Mouse (Mus musculus) midbrain, embryonic 14.5 days (tissue): Measurements from ENCODE around the gene Frrs1. TPM values are rescaled to one million over a fixed set of nuclear protein-coding genes. Genes with fewer than 3 reads are reported as not detected.

Experiments used
- ATAC-seq: fragments of 200-750 bp; cut with Nextera tagmentation; 2 replicates; pipeline ENCODE4 v1.8.0; 2017; ENCODE audit warnings: moderate number of reproducible peaks, moderate library complexity; ENCODE audit not compliant: low FRiP score, low TSS enrichment
- DNase-seq: peaks from one replicate; pipeline ENCODE4 v3.0.0-alpha.2; 2015
- H3K27ac ChIP-seq: fragments of 300-500 bp; sonication (generic); replicated peaks from 2 replicates; pipeline ENCODE4 v1.5.1; 2014; ENCODE audit warnings: mild to moderate bottlenecking, low read depth, low read length, moderate library complexity
- H3K27me3 ChIP-seq: fragments of 300-500 bp; sonication (generic); 2 replicates; pipeline ENCODE4 v1.6.1; 2014; ENCODE audit warnings: low read length, control low read depth, mixed read lengths; ENCODE audit not compliant: control insufficient read depth, insufficient read depth
- H3K36me3 ChIP-seq: fragments of 300-500 bp; sonication (generic); 2 replicates; pipeline ENCODE4 v1.6.1; 2014; ENCODE audit warnings: low read length, control low read depth; ENCODE audit not compliant: control insufficient read depth, insufficient read depth
- H3K4me1 ChIP-seq: fragments of 300-500 bp; sonication (generic); 2 replicates; pipeline ENCODE4 v1.6.1; 2014; ENCODE audit warnings: mild to moderate bottlenecking, antibody characterized with exemption, low read length, control low read depth; ENCODE audit not compliant: control insufficient read depth, insufficient read depth
- H3K4me2 ChIP-seq: fragments of 300-500 bp; sonication (generic); 2 replicates; pipeline ENCODE4 v1.6.1; 2014; ENCODE audit warnings: mild to moderate bottlenecking, low read length, moderate library complexity
- H3K4me3 ChIP-seq: fragments of 300-500 bp; sonication (generic); replicated peaks from 2 replicates; pipeline ENCODE4 v1.5.1; 2014; ENCODE audit warnings: low read depth, low read length
- H3K9ac ChIP-seq: fragments of 300-500 bp; sonication (generic); replicated peaks from 2 replicates; pipeline ENCODE4 v1.6.1; 2014; ENCODE audit warnings: mild to moderate bottlenecking, low read length, moderate library complexity
- H3K9me3 ChIP-seq: fragments of 300-500 bp; sonication (generic); 2 replicates; pipeline ENCODE4 v1.6.1; 2016; ENCODE audit warnings: low read length, control low read depth, mixed read lengths; ENCODE audit not compliant: control insufficient read depth
- WGBS: fragments of 180-500 bp; shearing (Covaris S2); extraction: QIAGEN DNeasy Blood & Tissue Kit; methylation state at CpG from one replicate; pipeline ENCODE4 v1.1.7; 2014; 5-methylcytosine and 5-hydroxymethylcytosine counted together
- polyA plus RNA-seq: library from polyadenylated mRNA; unstranded; fragments of >200 nt; fragmentation: Nextera tagmentation; extraction: Ambion mirVana; gene quantifications from 2 replicates; pipeline ENCODE4 v1.2.1, GENCODE M21; 2014

Gene Frrs1
- polyA plus RNA-seq, 1 experiment from 2014 or later = 5.6 TPM

DNA sequence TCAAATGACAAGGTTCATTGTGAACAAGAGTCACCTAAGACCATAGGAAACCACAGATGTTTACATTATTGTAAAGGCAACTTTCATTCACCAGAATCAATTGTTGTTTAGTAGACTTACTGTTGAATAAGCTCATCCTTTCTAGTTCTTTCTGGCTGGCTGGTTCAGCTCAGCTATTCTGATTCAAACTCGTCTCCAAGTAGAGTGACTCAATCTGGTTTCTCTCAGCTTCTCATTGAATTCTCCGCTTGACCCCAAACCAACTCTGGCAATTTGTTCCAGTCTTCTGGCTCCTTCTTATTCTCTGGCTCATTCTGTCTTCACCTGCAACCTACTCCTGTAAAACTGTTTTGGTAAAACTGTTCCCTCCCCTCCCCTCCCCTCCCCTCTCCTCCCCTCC lies 18.0 kb upstream of the Frrs1 start:
- Histone ChIP-seq H3K4me3 (no peak overlapping the region), H3K4me1 (no peaks in the 10 kb centered on the region), H3K36me3 (no peaks in the 10 kb centered on the region), H3K27ac (no peak overlapping the region), H3K9me3 (no peaks in the 10 kb centered on the region), H3K27me3 (no peaks in the 10 kb centered on the region), H3K9ac (no peak overlapping the region), H3K4me2 (no peak overlapping the region)
- 68% methylated on average over 2 of the region's 2 CpGs for WGBS
- ATAC-seq = no peak
- no peak for DNase-seq

DNA sequence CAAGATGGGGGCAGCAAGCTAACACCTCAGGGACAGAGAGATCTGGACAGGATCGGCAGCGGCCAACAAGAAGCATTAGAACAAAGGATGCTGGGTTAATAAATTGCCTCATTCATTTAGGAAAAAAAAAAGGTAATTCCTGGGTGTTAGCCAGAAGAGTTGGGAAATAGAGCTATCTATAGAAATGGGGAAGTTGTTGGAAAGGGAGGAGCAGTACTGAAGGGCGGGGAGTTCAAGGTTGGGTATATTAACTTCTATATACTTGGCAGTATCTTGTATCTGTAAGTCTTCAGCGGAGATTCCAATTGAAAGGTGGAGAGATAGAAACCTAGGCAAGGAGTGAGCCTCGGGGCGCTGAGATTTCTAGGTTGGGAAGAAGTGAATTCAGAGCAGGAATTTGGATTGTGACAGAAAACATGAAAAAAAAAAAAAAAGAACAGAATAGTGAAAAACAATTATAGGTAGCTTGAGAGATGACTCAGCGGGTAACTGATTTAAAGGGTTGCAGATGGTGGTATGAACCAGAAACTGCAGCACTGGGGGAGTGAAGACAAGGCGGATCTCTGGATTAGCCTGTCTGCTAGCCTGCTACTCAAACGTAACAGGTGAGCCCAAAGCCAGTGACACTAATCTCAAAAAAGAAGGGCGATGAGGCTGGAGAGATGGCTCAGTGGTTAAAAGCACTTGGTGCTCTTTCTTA lies 14.2 kb upstream of the Frrs1 start:
- H3K4me3 ChIP-seq = no peak overlapping the region
- ATAC-seq = no peak
- H3K36me3 ChIP-seq = no peaks in the 10 kb centered on the region

GRCm38 (mm10) chr3:116846084-116846483 lies 13.2 kb upstream of the Frrs1 start:
- no peaks in the 10 kb centered on the region for H3K36me3 ChIP-seq
- no peaks in the 10 kb centered on the region for H3K4me1 ChIP-seq
- WGBS = 93% methylated on average over 4 of the region's 4 CpGs
- no peak overlapping the region for H3K4me3 ChIP-seq
- no peak overlapping the region for H3K27ac ChIP-seq
- H3K9me3 ChIP-seq = no peaks in the 10 kb centered on the region
- no peak overlapping the region for H3K9ac ChIP-seq
- no peak for DNase-seq
- no peak overlapping the region for H3K4me2 ChIP-seq
- no peak for ATAC-seq
- H3K27me3 ChIP-seq = no peaks in the 10 kb centered on the region

More for the DNA sequence above, 14.2 kb upstream of the Frrs1 start:
- no peak for DNase-seq
- Histone ChIP-seq H3K4me2 (no peak overlapping the region), H3K27ac (no peak overlapping the region), H3K4me1 (no peaks in the 10 kb centered on the region), H3K9me3 (no peaks in the 10 kb centered on the region), H3K9ac (no peak overlapping the region), H3K27me3 (no peaks in the 10 kb centered on the region)
- 90% methylated on average over 10 of the region's 10 CpGs for WGBS

DNA sequence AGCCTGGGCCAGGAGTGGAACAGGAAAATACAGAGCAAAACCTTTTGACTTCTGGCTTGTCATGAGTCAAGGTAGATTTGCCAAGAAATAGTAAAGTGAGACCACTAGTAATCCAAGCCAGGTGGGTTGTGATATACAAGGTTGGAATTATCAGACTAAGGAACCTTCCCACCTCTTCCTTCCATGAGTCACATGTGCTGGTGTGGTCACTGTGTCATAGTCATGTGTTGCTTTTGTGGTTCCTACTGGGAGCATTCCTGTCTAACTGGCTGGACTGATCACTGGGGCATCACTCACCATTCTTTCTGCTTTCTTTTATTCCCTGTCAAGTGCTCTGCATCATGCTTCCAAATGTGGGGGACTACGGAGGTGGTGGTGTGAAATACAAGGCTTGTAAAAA lies 11.2 kb upstream of the Frrs1 start:
- H3K36me3 ChIP-seq = no peaks in the 10 kb centered on the region
- ATAC-seq (no peak), DNase-seq (no peak)
- no peaks in the 10 kb centered on the region for H3K27me3 ChIP-seq
- H3K27ac ChIP-seq = no peak overlapping the region
- no peaks in the 10 kb centered on the region for H3K9me3 ChIP-seq
- no peak overlapping the region for H3K4me3 ChIP-seq
- no peak overlapping the region for H3K4me2 ChIP-seq
- no peak overlapping the region for H3K9ac ChIP-seq
- no peaks in the 10 kb centered on the region for H3K4me1 ChIP-seq
- 95% methylated on average over 1 of the region's 1 CpGs for WGBS

- H3K27me3 ChIP-seq = no peaks in the 10 kb centered on the region
- 91% methylated on average over 4 of the region's 4 CpGs for WGBS
- no peaks in the 10 kb centered on the region for H3K9me3 ChIP-seq
- ATAC-seq (no peak), DNase-seq (no peak)
- no peaks in the 10 kb centered on the region for H3K4me1 ChIP-seq
- H3K4me3 ChIP-seq = no peak overlapping the region
- no peak overlapping the region for H3K4me2 ChIP-seq
- no peak overlapping the region for H3K9ac ChIP-seq
- H3K36me3 ChIP-seq = no peaks in the 10 kb centered on the region
- H3K27ac ChIP-seq = no peak overlapping the region
These were observed 10.3 kb upstream of the Frrs1 start for GRCm38 (mm10) chr3:116848936-116849335.

DNA sequence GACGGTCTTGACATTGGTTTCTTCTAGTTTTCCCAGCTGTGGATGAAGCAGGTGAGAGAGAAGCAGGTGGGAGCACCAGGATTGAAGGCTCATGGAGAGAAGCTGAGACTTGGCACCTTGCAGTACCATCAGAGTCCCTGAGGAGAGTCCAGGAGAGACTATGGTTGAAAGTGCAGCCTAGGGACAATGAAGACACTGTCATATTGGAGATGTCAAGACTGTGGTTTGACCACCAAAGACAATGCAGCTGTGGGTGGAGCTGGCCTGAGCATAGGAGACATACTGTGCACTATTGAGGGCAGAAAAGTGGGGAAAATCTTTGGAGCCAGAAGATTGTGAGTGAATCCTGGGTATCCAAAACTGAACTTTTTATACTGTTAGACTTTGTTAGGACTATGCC lies 8.9 kb upstream of the Frrs1 start:
- H3K27me3 ChIP-seq = no peaks in the 10 kb centered on the region
- ATAC-seq = no peak

DNA sequence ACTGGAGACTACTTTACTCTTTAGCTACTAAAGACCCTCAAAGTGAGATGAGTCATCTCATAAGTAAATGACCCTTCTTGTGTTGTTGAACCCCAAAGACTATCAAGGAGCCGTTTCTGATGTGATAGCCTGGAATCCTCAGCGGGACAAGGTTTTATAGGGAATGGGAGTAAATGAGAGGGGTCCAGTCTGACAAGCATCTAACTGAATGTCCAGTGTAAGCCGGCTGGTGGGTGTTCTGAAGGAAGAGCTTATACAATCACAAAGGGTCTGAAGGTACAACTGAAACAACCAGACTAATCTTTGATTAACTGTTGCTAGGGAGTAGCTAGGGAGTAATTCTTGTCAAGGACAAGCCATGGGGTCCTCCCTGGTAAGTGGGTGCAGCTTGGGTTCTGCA lies 6.8 kb upstream of the Frrs1 start:
- no peak overlapping the region for H3K4me2 ChIP-seq
- DNase-seq = no peak
- H3K36me3 ChIP-seq = no peaks in the 10 kb centered on the region
- no peaks in the 10 kb centered on the region for H3K4me1 ChIP-seq
- no peak overlapping the region for H3K4me3 ChIP-seq
- no peaks in the 10 kb centered on the region for H3K9me3 ChIP-seq
- 85% methylated on average over 3 of the region's 3 CpGs for WGBS
- no peaks in the 10 kb centered on the region for H3K27me3 ChIP-seq
- no peak for ATAC-seq
- no peak overlapping the region for H3K9ac ChIP-seq
- H3K27ac ChIP-seq = no peak overlapping the region

More for the DNA sequence above, 8.9 kb upstream of the Frrs1 start:
- H3K36me3 ChIP-seq = no peaks in the 10 kb centered on the region
- DNase-seq = no peak
- no peak overlapping the region for H3K4me3 ChIP-seq
- no peak overlapping the region for H3K27ac ChIP-seq
- no peaks in the 10 kb centered on the region for H3K4me1 ChIP-seq
- H3K9ac ChIP-seq = no peak overlapping the region
- whole genome bisulfite sequencing = 83% methylated on average over 1 of the region's 1 CpGs
- no peaks in the 10 kb centered on the region for H3K9me3 ChIP-seq
- no peak overlapping the region for H3K4me2 ChIP-seq

DNA sequence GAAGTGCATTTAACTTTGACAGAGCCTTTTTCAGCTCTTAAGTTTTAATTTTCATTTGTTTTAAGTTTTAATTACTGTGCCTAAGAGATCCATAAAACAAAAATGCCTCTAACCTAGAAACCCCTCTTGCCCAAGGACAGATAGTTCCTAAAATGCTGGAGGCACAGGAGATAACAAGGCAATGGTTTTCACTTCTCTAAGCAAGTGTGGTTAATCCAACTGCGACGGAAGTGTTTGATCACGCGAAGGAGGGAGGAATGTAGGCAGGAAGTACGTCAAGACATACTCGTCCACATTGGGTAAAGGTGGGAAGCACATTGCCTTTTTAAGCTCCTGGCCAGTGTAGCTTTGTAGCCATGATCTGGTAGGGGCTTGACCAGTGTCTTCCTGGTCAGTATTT lies 1.7 kb upstream of the Frrs1 start:
- 85% methylated on average over 6 of the region's 6 CpGs for WGBS
- Histone ChIP-seq H3K27me3 (no peaks in the 10 kb centered on the region), H3K4me2 (no peak overlapping the region), H3K9me3 (no peaks in the 10 kb centered on the region), H3K36me3 (no peaks in the 10 kb centered on the region), H3K9ac (no peak overlapping the region), H3K4me1 (no peaks in the 10 kb centered on the region), H3K27ac (no peak overlapping the region), H3K4me3 (no peak overlapping the region)
- DNase-seq (no peak), ATAC-seq (no peak)

DNA sequence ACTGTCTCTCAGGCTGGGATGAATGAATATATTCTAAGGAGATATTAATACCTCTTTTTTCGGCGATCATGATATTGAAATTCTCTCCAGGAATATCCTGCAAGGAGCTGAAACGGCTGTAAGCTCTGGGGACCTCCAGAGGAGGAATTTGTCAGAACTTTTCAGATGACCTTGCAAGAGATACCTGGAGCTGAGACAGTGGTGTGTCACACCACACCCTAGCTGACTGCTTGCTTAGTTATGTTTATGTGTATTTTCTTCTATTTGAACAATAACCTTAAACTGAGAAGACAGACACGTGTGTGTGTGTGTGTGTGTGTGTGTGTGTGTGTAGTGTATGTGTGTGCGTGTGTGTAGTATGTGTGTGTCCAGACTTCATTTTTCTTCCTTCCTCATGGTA lies 488 bp downstream of the Frrs1 start:
- DNase-seq (no peak), ATAC-seq (no peak)
- H3K9ac ChIP-seq = no peak overlapping the region
- 85% methylated on average over 5 of the region's 5 CpGs for WGBS
- H3K36me3 ChIP-seq = no peaks in the 10 kb centered on the region
- H3K27me3 ChIP-seq = no peaks in the 10 kb centered on the region
- no peak overlapping the region for H3K4me2 ChIP-seq
- no peaks in the 10 kb centered on the region for H3K9me3 ChIP-seq
- H3K4me1 ChIP-seq = no peaks in the 10 kb centered on the region
- no peak overlapping the region for H3K27ac ChIP-seq
- no peak overlapping the region for H3K4me3 ChIP-seq
